In genomic region chr10:22644853-22645491, GRCm38 (mm10) we compare ENCODE assay signal across 8 mouse cellular contexts. TPM values are rescaled to one million over a fixed set of nuclear protein-coding genes. Genes with fewer than 3 reads are reported as not detected.
DNase-seq lines count a peak whose midpoint lies in the region; ATAC-seq lines count a peak whose summit lies in the region.

TSS of gene Slc2a12 (plus strand) at chr10:22645011.

- H3K36me3 ChIP-seq in hindbrain, embryonic 16.5 days (ENCODE audit: control insufficient read depth, insufficient read depth, low read length) = no peaks in the 10 kb centered on the region

- peak within 1 kb of the TSS; percentile 53 for H3K4me3 ChIP-seq in hindbrain, embryonic 16.5 days (ENCODE audit: low read length)

- H3K4me2 ChIP-seq in hindbrain, embryonic 16.5 days (ENCODE audit: low read length) = peak within 1 kb of the TSS; percentile 74

- 0 out of 2 replicates have a peak, but pooled peaks cover 3% of the 10 kb centered on the region for H3K27me3 ChIP-seq in hindbrain, embryonic 16.5 days (replicated peaks; ENCODE audit: control insufficient read depth, insufficient read depth, low read length)

- DNase-seq in adrenal gland, postnatal 10 days = peak; percentile 80
- peak; percentile 80 for DNase-seq in embryo, embryonic 10 days (ENCODE audit: low spot score)
- peak; percentile 80 for DNase-seq in gastrocnemius, postnatal 10 days
- peak; percentile 50 to 56 for DNase-seq in layer of hippocampus, postnatal 36 days
- DNase-seq in lung, postnatal 10 days = peak; percentile 79
- DNase-seq in retina, embryonic 14.5 days (ENCODE audit: low spot score) = peak; percentile 76
- peak; percentile 67 for DNase-seq in urinary bladder, postnatal 14 days (ENCODE audit: low spot score)

- H3K9me3 ChIP-seq in hindbrain, embryonic 16.5 days (ENCODE audit: control insufficient read depth, low read length) = no peaks in the 10 kb centered on the region

- H3K4me1 ChIP-seq in hindbrain, embryonic 16.5 days (ENCODE audit: control insufficient read depth, insufficient read depth, low read depth, low read length) = no peaks in the 10 kb centered on the region

- H3K9ac ChIP-seq in hindbrain, embryonic 16.5 days (ENCODE audit: low read depth, low read length) = peak within 1 kb of the TSS; percentile 56

- 2% methylated on average over 40 of the region's 40 CpGs for WGBS in hindbrain, embryonic 16.5 days

- H3K27ac ChIP-seq in hindbrain, embryonic 16.5 days (ENCODE audit: low read depth, low read length) = peak within 1 kb of the TSS; percentile 53

- peak; percentile 93 for ATAC-seq in hindbrain, embryonic 16.5 days

RNA-seq across cellular contexts. Expression of gene Slc2a12, which starts in this region (rescaled TPM):
- total RNA-seq in adrenal gland, postnatal 10 days (2021) = 1 to 10 TPM; 2.0 to 2.8 TPM
- total RNA-seq in gastrocnemius, postnatal 10 days (2021) = 10 to 100 TPM; 13.1 to 15.9 TPM
- 7.2 and 7.6 TPM in 2 replicates for polyA plus RNA-seq in hindbrain, embryonic 16.5 days (2015; fragmentation: Nextera tagmentation; extraction: Ambion mirVana)
- total RNA-seq in layer of hippocampus, postnatal 36 days (2021) = 1 to 10 TPM; 4.0 to 4.2 TPM

Comparison
In these comparisons a context has a peak if more than half of its experiments do, and no peak if none do; other contexts are left out.
1. Peak in every context shown above with its lines: DNase-seq, ATAC-seq, H3K4me3 ChIP-seq and H3K27ac ChIP-seq.